Comparison of ENCODE assay signal across 1 mouse cellular context in the genomic region with DNA sequence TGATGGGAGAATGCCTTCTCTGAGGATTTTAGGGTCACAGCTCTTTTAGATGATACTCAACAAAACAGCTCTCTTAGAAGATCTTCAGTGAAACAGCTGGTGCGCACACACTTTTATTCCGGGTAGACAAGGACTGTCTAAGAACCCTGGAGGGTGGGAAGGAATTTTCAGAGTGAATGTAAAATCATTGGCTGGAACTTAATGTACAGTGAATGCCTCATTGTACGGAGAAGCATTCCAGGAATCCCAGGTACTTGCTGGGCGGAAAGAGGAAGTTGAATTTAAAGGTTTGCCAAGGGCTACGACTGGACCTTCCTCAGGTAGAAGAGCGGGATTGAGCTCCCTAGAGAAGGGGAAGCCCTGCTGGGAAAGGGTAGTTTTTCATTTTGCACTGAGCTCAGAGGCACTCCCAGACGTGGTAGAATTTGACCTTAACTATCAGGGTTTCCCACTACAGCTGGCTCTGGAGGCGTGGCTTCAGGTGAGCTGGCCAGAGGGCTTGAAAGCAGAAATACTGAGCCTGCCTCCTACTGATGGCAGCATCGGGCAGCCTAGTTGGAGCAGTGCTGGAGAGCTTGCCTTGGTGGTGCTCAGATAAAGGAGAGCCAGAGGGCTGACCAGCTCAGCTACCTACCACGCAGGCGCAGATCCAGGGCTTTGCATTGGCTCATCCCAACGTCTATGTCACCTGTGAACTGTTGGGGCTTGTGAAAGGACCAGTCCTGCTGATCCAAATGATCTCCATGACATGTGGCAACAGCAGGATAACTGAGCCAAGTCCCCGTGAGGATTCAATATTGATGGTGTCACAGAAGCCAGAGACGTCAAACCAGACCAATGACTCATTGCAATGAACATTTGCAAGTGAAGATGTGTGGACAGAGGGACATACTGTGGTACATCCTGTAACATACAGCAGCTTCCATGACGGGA.
TF ChIP-seq lines count a peak whose summit lies in the region.

No protein-coding gene starts in this region.

TF ChIP-seq in CH12.LX, 34 proteins besides CTCF, POLR2A, EP300 and RAD21 (continued from another document):
- TF ChIP-seq RCOR1 (conservative IDR thresholded peaks at IDR 0.05; ENCODE audit: low read depth, low read length), result no peak
TF ChIP-seq in CH12.LX: peak in this region for 0.
